Mouse (Mus musculus) forebrain, embryonic 10.5 days (tissue): ENCODE measurements around the gene Ppara. TPM values are rescaled to one million over a fixed set of nuclear protein-coding genes. Genes with fewer than 3 reads are reported as not detected.

Experiments
- DNase-seq: peaks from one replicate; pipeline ENCODE4 v3.0.0-alpha.2; 2017; ENCODE audit warnings: low spot score; ENCODE audit errors: extremely low spot score
- H3K27ac ChIP-seq: fragments of 300-500 bp; sonication (generic); 2 replicates; pipeline ENCODE4 v1.5.1; 2016; ENCODE audit warnings: mild to moderate bottlenecking
- H3K27me3 ChIP-seq: fragments of 300-500 bp; sonication (generic); 2 replicates; pipeline ENCODE4 v1.6.1; 2016; ENCODE audit warnings: mild to moderate bottlenecking; ENCODE audit not compliant: poor library complexity, severe bottlenecking
- H3K36me3 ChIP-seq: fragments of 300-500 bp; sonication (generic); replicated peaks from 2 replicates; pipeline ENCODE4 v1.6.1; 2016; ENCODE audit warnings: mild to moderate bottlenecking, moderate library complexity
- H3K4me1 ChIP-seq: fragments of 300-500 bp; sonication (generic); 2 replicates; pipeline ENCODE4 v1.6.1; 2016
- H3K4me3 ChIP-seq: fragments of 300-500 bp; sonication (generic); 2 replicates; pipeline ENCODE4 v1.5.1; 2016; ENCODE audit warnings: mild to moderate bottlenecking, moderate library complexity
- H3K9me3 ChIP-seq: fragments of 300-500 bp; sonication (generic); 2 replicates; pipeline ENCODE4 v1.6.1; 2016; ENCODE audit warnings: mild to moderate bottlenecking, moderate library complexity
- WGBS: fragments of 180-500 bp; shearing (Covaris S2); methylation state at CpG from one replicate; pipeline ENCODE4 v1.1.7; 2016; 5-methylcytosine and 5-hydroxymethylcytosine counted together
- polyA plus RNA-seq: library from polyadenylated mRNA; unstranded; fragments of >200 nt; fragmentation: Nextera tagmentation; extraction: Ambion mirVana; gene quantifications from 2 replicates; pipeline ENCODE4 v1.2.1, GENCODE M21; 2016

The Ppara gene
- polyA plus RNA-seq, 1 experiment from 2014 or later, result 0.11 TPM

- DNase-seq, result no peak
- H3K9me3 ChIP-seq, result peaks cover 9% of the 10 kb centered on the region
- H3K4me1 ChIP-seq, result no peaks in the 10 kb centered on the region
- H3K4me3 ChIP-seq, result no peak overlapping the region
- no peaks in the 10 kb centered on the region for H3K27me3 ChIP-seq
- H3K27ac ChIP-seq, result no peak overlapping the region
- no peaks in the 10 kb centered on the region for H3K36me3 ChIP-seq
- WGBS, result 91% methylated on average over 1 of the region's 1 CpGs
These were observed 19.4 kb downstream of the Ppara start for GRCm38 (mm10) chr15:85754033-85754650.

DNA sequence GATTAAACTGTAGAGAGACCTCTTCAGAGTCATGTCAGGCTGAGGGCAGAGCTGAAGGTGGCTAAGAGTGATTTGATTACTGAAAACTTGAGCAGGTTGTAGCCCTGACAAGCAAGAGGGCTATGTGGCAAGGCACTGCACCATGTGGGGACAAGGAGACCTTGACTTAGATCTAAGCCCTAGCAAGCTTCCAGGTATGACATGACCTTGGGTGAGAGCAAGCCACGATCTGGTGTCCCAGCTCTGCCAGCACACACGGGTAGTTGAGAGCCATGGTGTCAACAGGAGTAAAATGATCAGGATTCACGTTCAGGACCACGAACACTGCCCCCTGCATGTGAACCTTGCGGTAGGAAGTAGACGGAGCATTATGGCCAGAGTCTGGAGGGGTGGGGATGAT, 20.4 kb downstream of the Ppara start:
- Histone ChIP-seq H3K4me3 (no peak overlapping the region), H3K36me3 (no peaks in the 10 kb centered on the region)
- WGBS, result 82% methylated on average over 6 of the region's 6 CpGs

DNA sequence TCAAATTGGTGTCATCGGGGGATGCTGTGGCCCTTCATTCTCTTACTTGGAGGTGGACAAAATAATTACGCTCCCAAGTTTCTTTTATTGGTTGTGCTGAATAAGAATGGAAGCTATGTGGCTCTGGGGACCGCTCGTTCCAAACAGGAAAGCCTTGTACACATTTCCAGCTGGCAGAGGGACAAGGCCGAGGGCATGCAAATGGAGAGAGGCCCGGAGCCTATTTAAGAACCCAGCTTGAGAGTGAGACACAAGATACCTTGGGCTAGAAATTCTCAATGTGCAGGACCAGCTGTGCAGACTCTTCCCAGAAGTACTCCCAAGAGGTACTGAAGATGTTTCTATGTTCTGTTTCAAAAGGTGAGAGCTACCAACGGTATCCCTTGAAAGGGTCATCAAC, 21.8 kb downstream of the Ppara start:
- WGBS, result 93% methylated on average over 7 of the region's 7 CpGs
- peaks cover 9% of the 10 kb centered on the region for H3K9me3 ChIP-seq
- H3K36me3 ChIP-seq, result no peaks in the 10 kb centered on the region
- no peak for DNase-seq
- H3K27me3 ChIP-seq, result no peaks in the 10 kb centered on the region
- H3K4me1 ChIP-seq, result no peaks in the 10 kb centered on the region
- H3K4me3 ChIP-seq, result no peak overlapping the region
- no peak overlapping the region for H3K27ac ChIP-seq

More for the DNA sequence above, 20.4 kb downstream of the Ppara start:
- Histone ChIP-seq H3K27me3 (no peaks in the 10 kb centered on the region), H3K27ac (no peak overlapping the region), H3K9me3 (peaks cover 9% of the 10 kb centered on the region), H3K4me1 (no peaks in the 10 kb centered on the region)
- no peak for DNase-seq

GRCm38 (mm10) chr15:85757768-85758167, 23.0 kb downstream of the Ppara start:
- no peak overlapping the region for H3K4me3 ChIP-seq
- WGBS, result 89% methylated on average over 3 of the region's 3 CpGs
- no peak for DNase-seq
- H3K27ac ChIP-seq, result no peak overlapping the region
- peaks cover 9% of the 10 kb centered on the region for H3K9me3 ChIP-seq
- no peaks in the 10 kb centered on the region for H3K36me3 ChIP-seq
- H3K4me1 ChIP-seq, result no peaks in the 10 kb centered on the region
- no peaks in the 10 kb centered on the region for H3K27me3 ChIP-seq

GRCm38 (mm10) chr15:85762761-85763160, 28.0 kb downstream of the Ppara start:
- Histone ChIP-seq H3K4me3 (no peak overlapping the region), H3K4me1 (no peaks in the 10 kb centered on the region), H3K9me3 (peaks cover 4% of the 10 kb centered on the region), H3K27me3 (no peaks in the 10 kb centered on the region), H3K36me3 (no peaks in the 10 kb centered on the region), H3K27ac (no peak overlapping the region)
- DNase-seq, result no peak
- 77% methylated on average over 4 of the region's 4 CpGs for WGBS

DNA sequence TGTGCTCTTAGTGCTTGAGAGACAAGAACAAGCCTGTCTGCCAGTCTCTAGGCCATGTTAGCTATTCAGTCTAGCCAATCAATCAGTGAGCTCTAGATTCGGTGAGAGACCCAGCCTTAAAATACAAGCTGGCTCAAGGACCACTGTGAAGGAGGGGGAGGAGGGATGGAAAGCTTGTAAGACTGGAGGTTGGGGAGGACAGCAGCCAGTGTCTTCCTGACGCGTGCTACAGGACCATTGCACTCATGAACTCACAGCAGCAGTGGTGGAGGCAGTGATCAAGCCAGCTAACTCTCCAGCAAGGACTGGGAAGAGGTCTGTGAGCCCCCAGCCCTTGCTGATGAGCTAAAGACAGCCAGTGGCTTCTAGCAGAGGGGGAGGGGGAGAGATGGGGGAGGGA, 30.2 kb downstream of the Ppara start:
- Histone ChIP-seq H3K27ac (no peak overlapping the region), H3K4me1 (no peaks in the 10 kb centered on the region), H3K4me3 (no peak overlapping the region), H3K36me3 (no peaks in the 10 kb centered on the region), H3K9me3 (no peaks in the 10 kb centered on the region), H3K27me3 (no peaks in the 10 kb centered on the region)
- DNase-seq, result no peak
- 41% methylated on average over 3 of the region's 3 CpGs for WGBS

GRCm38 (mm10) chr15:85766677-85767076, 31.9 kb downstream of the Ppara start:
- H3K4me3 ChIP-seq, result no peak overlapping the region
- no peak overlapping the region for H3K27ac ChIP-seq
- 93% methylated on average over 5 of the region's 5 CpGs for WGBS
- H3K4me1 ChIP-seq, result no peaks in the 10 kb centered on the region
- no peak for DNase-seq
- no peaks in the 10 kb centered on the region for H3K36me3 ChIP-seq
- no peaks in the 10 kb centered on the region for H3K27me3 ChIP-seq
- H3K9me3 ChIP-seq, result no peaks in the 10 kb centered on the region

- no peaks in the 10 kb centered on the region for H3K9me3 ChIP-seq
- H3K27me3 ChIP-seq, result no peaks in the 10 kb centered on the region
- 93% methylated on average over 8 of the region's 8 CpGs for WGBS
- H3K36me3 ChIP-seq, result no peaks in the 10 kb centered on the region
- DNase-seq, result no peak
- no peaks in the 10 kb centered on the region for H3K4me1 ChIP-seq
- H3K27ac ChIP-seq, result no peak overlapping the region
- no peak overlapping the region for H3K4me3 ChIP-seq
These were observed 34.2 kb downstream of the Ppara start for GRCm38 (mm10) chr15:85768991-85769390.

- DNase-seq, result no peak
- H3K27me3 ChIP-seq, result no peaks in the 10 kb centered on the region
- no peak overlapping the region for H3K4me3 ChIP-seq
- no peaks in the 10 kb centered on the region for H3K9me3 ChIP-seq
- no peaks in the 10 kb centered on the region for H3K36me3 ChIP-seq
- no peak overlapping the region for H3K27ac ChIP-seq
- no peaks in the 10 kb centered on the region for H3K4me1 ChIP-seq
- 88% methylated on average over 17 of the region's 17 CpGs for WGBS
These were observed 36.7 kb downstream of the Ppara start for GRCm38 (mm10) chr15:85771306-85772121.

GRCm38 (mm10) chr15:85772146-85772740, 37.5 kb downstream of the Ppara start:
- no peaks in the 10 kb centered on the region for H3K36me3 ChIP-seq
- no peaks in the 10 kb centered on the region for H3K27me3 ChIP-seq
- H3K27ac ChIP-seq, result no peak overlapping the region
- 76% methylated on average over 11 of the region's 11 CpGs for WGBS
- H3K4me3 ChIP-seq, result no peak overlapping the region
- H3K9me3 ChIP-seq, result no peaks in the 10 kb centered on the region
- no peak for DNase-seq
- H3K4me1 ChIP-seq, result no peaks in the 10 kb centered on the region

- Histone ChIP-seq H3K27ac (no peak overlapping the region), H3K27me3 (no peaks in the 10 kb centered on the region), H3K4me1 (no peaks in the 10 kb centered on the region), H3K36me3 (no peaks in the 10 kb centered on the region), H3K9me3 (no peaks in the 10 kb centered on the region), H3K4me3 (no peak overlapping the region)
- 89% methylated on average over 9 of the region's 9 CpGs for WGBS
- DNase-seq, result no peak
These were observed 39.6 kb downstream of the Ppara start for GRCm38 (mm10) chr15:85774419-85774818.

DNA sequence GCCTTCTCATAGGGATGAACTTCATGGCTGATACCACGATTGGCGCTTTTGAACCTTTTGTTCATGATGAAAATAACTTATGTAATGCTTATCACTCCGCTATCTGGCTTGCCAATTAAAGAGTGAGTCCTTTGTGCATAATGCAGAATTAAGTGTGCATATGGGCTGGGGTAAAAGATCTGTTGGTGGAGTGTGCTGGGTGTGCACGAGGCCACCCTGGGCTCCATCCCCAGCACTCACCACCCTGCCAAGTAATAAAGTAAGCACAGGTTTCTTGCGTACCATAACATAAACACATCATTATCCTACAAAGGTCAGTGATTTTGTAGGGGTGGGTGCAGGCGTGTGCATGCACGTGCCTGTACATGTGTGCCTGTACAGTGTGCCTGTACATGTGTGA, 40.2 kb downstream of the Ppara start:
- Histone ChIP-seq H3K4me3 (no peak overlapping the region), H3K9me3 (no peaks in the 10 kb centered on the region), H3K36me3 (no peaks in the 10 kb centered on the region), H3K27me3 (no peaks in the 10 kb centered on the region), H3K27ac (no peak overlapping the region), H3K4me1 (no peaks in the 10 kb centered on the region)
- DNase-seq, result no peak
- WGBS, result 92% methylated on average over 7 of the region's 7 CpGs

- H3K9me3 ChIP-seq, result no peaks in the 10 kb centered on the region
- DNase-seq, result no peak
- no peaks in the 10 kb centered on the region for H3K4me1 ChIP-seq
- H3K27ac ChIP-seq, result no peak overlapping the region
- 84% methylated on average over 2 of the region's 2 CpGs for WGBS
- H3K36me3 ChIP-seq, result no peaks in the 10 kb centered on the region
- no peaks in the 10 kb centered on the region for H3K27me3 ChIP-seq
- no peak overlapping the region for H3K4me3 ChIP-seq
These were observed 41.5 kb downstream of the Ppara start for GRCm38 (mm10) chr15:85776241-85776640.
